Mouse (Mus musculus) adrenal gland, adult 18-20 months (tissue): ENCODE measurements around the gene Gm8909. TPM values are rescaled to one million over a fixed set of nuclear protein-coding genes. Genes with fewer than 3 reads are reported as not detected.

Source experiments
- total RNA-seq, 2 experiments: library from RNA; stranded (reverse); gene quantifications; 1 replicate in 1 of 2; 2 replicates in 1 of 2; pipeline ENCODE4 v1.2.3; 2021

Gene Gm8909
- total RNA-seq, 2 experiments from 2014 or later: 0.90 TPM; not detected in 1

Other genes starting within 250 kb of the Gm8909 start
- 10 to 100 TPM; 80.0 to 95.8 TPM for gene Abcf1, start 198.8 kb downstream of the Gm8909 start, total RNA-seq
- gene Gnl1, start 188.7 kb downstream of the Gm8909 start, total RNA-seq: 10 to 100 TPM; 47.9 to 55.9 TPM
- gene Prr3, start 188.3 kb downstream of the Gm8909 start, total RNA-seq: 10 to 100 TPM; 17.5 to 22.8 TPM
- gene H2-T24, start 148.0 kb downstream of the Gm8909 start, total RNA-seq: 1 to 10 TPM; 7.5 to 8.1 TPM
- 100 to 1,000 TPM in 1 of 2 experiments, 10 to 100 TPM in 1; 68.0 to 139 TPM for gene H2-T23, start 135.7 kb downstream of the Gm8909 start, total RNA-seq
- gene H2-T22, start 125.8 kb downstream of the Gm8909 start, total RNA-seq: 10 to 100 TPM; 33.0 to 61.5 TPM
- not detected for gene Gm6034, start 125.6 kb downstream of the Gm8909 start, total RNA-seq
- 10 to 100 TPM in 1 of 2 experiments, 1 to 10 TPM in 1; 7.0 to 18.8 TPM for gene Gm11127, start 110.2 kb downstream of the Gm8909 start, total RNA-seq
- under 1 TPM in 1 of 2 experiments, not detected in 1; 0.77 TPM for gene Gm19684, start 46.9 kb downstream of the Gm8909 start, total RNA-seq
- under 1 TPM; 0.53 to 0.67 TPM for gene Gm7030, start 39.1 kb downstream of the Gm8909 start, total RNA-seq
- not detected for gene H2-T3, start 21.8 kb upstream of the Gm8909 start, total RNA-seq
- gene Rpp21, start 89.5 kb upstream of the Gm8909 start, total RNA-seq: 10 to 100 TPM; 38.5 to 39.4 TPM
- gene Trim39, start 103.7 kb upstream of the Gm8909 start, total RNA-seq: 10 to 100 TPM; 21.3 to 21.5 TPM
- not detected for gene H2-M10.2, start 118.0 kb upstream of the Gm8909 start, total RNA-seq
- gene H2-M10.1, start 157.6 kb upstream of the Gm8909 start, total RNA-seq: not detected
- not detected for gene H2-M10.3, start 199.9 kb upstream of the Gm8909 start, total RNA-seq